Mouse (Mus musculus): ENCODE measurements around the gene Dhrs3.

Gene Dhrs3

GRCm38 (mm10) chr4:144939847-144940411 is 47.3 kb downstream of the Dhrs3 start:
- no peak for DNase-seq (ENCODE audit: low read depth, low spot score)

- DNase-seq (ENCODE audit: low read depth, low spot score): no peak
Observed at GRCm38 (mm10) chr4:144940796-144941462, 48.3 kb downstream of the Dhrs3 start.

- no peak for DNase-seq (ENCODE audit: low read depth, low spot score)
Observed at GRCm38 (mm10) chr4:144942433-144942832, 49.8 kb downstream of the Dhrs3 start.

- DNase-seq (ENCODE audit: low read depth, low spot score): no peak
Observed at GRCm38 (mm10) chr4:144943273-144943672, 50.6 kb downstream of the Dhrs3 start.

- no peak for DNase-seq (ENCODE audit: low read depth, low spot score)
Observed at GRCm38 (mm10) chr4:144947738-144948390, 55.2 kb downstream of the Dhrs3 start.

- DNase-seq (ENCODE audit: low read depth, low spot score): no peak
Observed at GRCm38 (mm10) chr4:144949441-144950326, 57.1 kb downstream of the Dhrs3 start.

GRCm38 (mm10) chr4:144950327-144950711 is 57.7 kb downstream of the Dhrs3 start:
- DNase-seq (ENCODE audit: low read depth, low spot score): no peak

- no peak for DNase-seq (ENCODE audit: low read depth, low spot score)
Observed at GRCm38 (mm10) chr4:144950883-144951282, 58.3 kb downstream of the Dhrs3 start.

GRCm38 (mm10) chr4:144951859-144952258 is 59.2 kb downstream of the Dhrs3 start:
- no peak for DNase-seq (ENCODE audit: low read depth, low spot score)

GRCm38 (mm10) chr4:144953421-144953820 is 60.8 kb downstream of the Dhrs3 start:
- DNase-seq (ENCODE audit: low read depth, low spot score): no peak

- DNase-seq (ENCODE audit: low read depth, low spot score): no peak
Observed at GRCm38 (mm10) chr4:144955863-144956262, 63.2 kb downstream of the Dhrs3 start.

- no peak for DNase-seq (ENCODE audit: low read depth, low spot score)
Observed at GRCm38 (mm10) chr4:144956293-144956692, 63.7 kb downstream of the Dhrs3 start.

- no peak for DNase-seq (ENCODE audit: low read depth, low spot score)
Observed at GRCm38 (mm10) chr4:144957186-144957585, 64.6 kb downstream of the Dhrs3 start.

GRCm38 (mm10) chr4:144957721-144958120 is 65.1 kb downstream of the Dhrs3 start:
- no peak for DNase-seq (ENCODE audit: low read depth, low spot score)

- DNase-seq (ENCODE audit: low read depth, low spot score): no peak
Observed at GRCm38 (mm10) chr4:144960188-144960904, 67.7 kb downstream of the Dhrs3 start.

GRCm38 (mm10) chr4:144961232-144961631 is 68.6 kb downstream of the Dhrs3 start:
- DNase-seq (ENCODE audit: low read depth, low spot score): no peak

- DNase-seq (ENCODE audit: low read depth, low spot score): no peak
Observed at GRCm38 (mm10) chr4:144961696-144962095, 69.1 kb downstream of the Dhrs3 start.

GRCm38 (mm10) chr4:144965255-144965654 is 72.6 kb downstream of the Dhrs3 start:
- no peak for DNase-seq (ENCODE audit: low read depth, low spot score)

- DNase-seq (ENCODE audit: low read depth, low spot score): no peak
Observed at GRCm38 (mm10) chr4:144968371-144968770, 75.7 kb downstream of the Dhrs3 start.

- DNase-seq (ENCODE audit: low read depth, low spot score): no peak
Observed at GRCm38 (mm10) chr4:144969030-144969429, 76.4 kb downstream of the Dhrs3 start.

- DNase-seq (ENCODE audit: low read depth, low spot score): no peak
Observed at GRCm38 (mm10) chr4:144971048-144971447, 78.4 kb downstream of the Dhrs3 start.

Measured in WW6 (cell line).